Mouse (Mus musculus) retina, embryonic 14.5 days (tissue): ENCODE results near the gene Bcas3.
A peak's percentile ranks its signal among the peaks of the same experiment; 100 is the strongest.

Source experiments
- DNase-seq: peaks from one replicate; pipeline ENCODE4 v3.0.0-alpha.2; 2015; ENCODE audit warnings: low spot score

Bcas3 gene

GRCm38 (mm10) chr11:85667741-85668140, 314.8 kb downstream of the Bcas3 start:
- DNase-seq: no peak

GRCm38 (mm10) chr11:85672881-85673475, 320.0 kb downstream of the Bcas3 start:
- no peak for DNase-seq

- DNase-seq: no peak
These were observed 322.3 kb downstream of the Bcas3 start for GRCm38 (mm10) chr11:85675244-85675643.

- no peak for DNase-seq
These were observed 323.5 kb downstream of the Bcas3 start for GRCm38 (mm10) chr11:85676357-85677004.

- no peak for DNase-seq
These were observed 325.7 kb downstream of the Bcas3 start for GRCm38 (mm10) chr11:85678666-85679065.

- peak; percentile 54 for DNase-seq
These were observed 328.8 kb downstream of the Bcas3 start for GRCm38 (mm10) chr11:85681580-85682419.

GRCm38 (mm10) chr11:85684981-85685380, 332.0 kb downstream of the Bcas3 start:
- no peak for DNase-seq

GRCm38 (mm10) chr11:85687816-85688439, 335.0 kb downstream of the Bcas3 start:
- no peak for DNase-seq

GRCm38 (mm10) chr11:85688440-85688838, 335.5 kb downstream of the Bcas3 start:
- DNase-seq: no peak

GRCm38 (mm10) chr11:85689226-85689625, 336.3 kb downstream of the Bcas3 start:
- no peak for DNase-seq

- no peak for DNase-seq
These were observed 338.3 kb downstream of the Bcas3 start for GRCm38 (mm10) chr11:85691285-85691684.

- no peak for DNase-seq
These were observed 342.8 kb downstream of the Bcas3 start for GRCm38 (mm10) chr11:85695614-85696263.

GRCm38 (mm10) chr11:85696491-85697398, 343.8 kb downstream of the Bcas3 start:
- no peak for DNase-seq

GRCm38 (mm10) chr11:85697468-85697867, 344.5 kb downstream of the Bcas3 start:
- DNase-seq: no peak

GRCm38 (mm10) chr11:85698242-85698641, 345.3 kb downstream of the Bcas3 start:
- DNase-seq: no peak

- no peak for DNase-seq
These were observed 351.2 kb downstream of the Bcas3 start for GRCm38 (mm10) chr11:85704062-85704748.

- no peak for DNase-seq
These were observed 353.7 kb downstream of the Bcas3 start for GRCm38 (mm10) chr11:85706630-85707029.

- DNase-seq: no peak
These were observed 354.5 kb downstream of the Bcas3 start for GRCm38 (mm10) chr11:85707496-85707895.

GRCm38 (mm10) chr11:85709147-85709546, 356.2 kb downstream of the Bcas3 start:
- DNase-seq: no peak

- no peak for DNase-seq
These were observed 357.2 kb downstream of the Bcas3 start for GRCm38 (mm10) chr11:85710155-85710554.
